Mouse (Mus musculus): ENCODE measurements around the gene Zfp653.

GRCm38 (mm10) chr9:22089986-22090385 is 18.8 kb upstream of the Zfp653 start:
- TF ChIP-seq MYOG (IDR thresholded peaks at IDR 0.05; ENCODE audit: control insufficient read depth, extremely low read depth, insufficient read length) (no peak), CTCF (IDR thresholded peaks at IDR 0.05; ENCODE audit: control insufficient read depth, insufficient read depth, insufficient read length) (no peak), USF1 (IDR thresholded peaks at IDR 0.05; ENCODE audit: low read depth) (no peak)

Data from C2C12 (cell line).